Mouse (Mus musculus) heart, adult 2 months (tissue): ENCODE data around the gene Snph. TPM values are rescaled to one million over a fixed set of nuclear protein-coding genes. Genes with fewer than 3 reads are reported as not detected.

Experiments
- DNase-seq, 2 experiments: peaks; one replicate each; pipeline ENCODE4 v3.0.0; 2021
- H3K27ac ChIP-seq: fragments of 200-600 bp; 2 replicates; pipeline ENCODE4 v1.8.1; 2022
- H3K27me3 ChIP-seq: fragments of 200-500 bp; 2 replicates; pipeline ENCODE4 v1.6.1; 2012; ENCODE audit warnings: mild to moderate bottlenecking, low read length, inconsistent platforms, mixed read lengths; ENCODE audit not compliant: control insufficient read depth, insufficient read depth
- H3K36me3 ChIP-seq: fragments of 200-500 bp; 2 replicates; pipeline ENCODE4 v1.6.1; 2012; ENCODE audit warnings: low read length, inconsistent platforms; ENCODE audit not compliant: control insufficient read depth, insufficient read depth
- H3K4me1 ChIP-seq: fragments of 200-500 bp; 2 replicates; pipeline ENCODE4 v1.6.1; 2011; ENCODE audit warnings: low read length; ENCODE audit not compliant: control insufficient read depth, insufficient read depth
- H3K4me3 ChIP-seq: fragments of 200-600 bp; 2 replicates; pipeline ENCODE4 v1.8.1; 2022
- H3K79me2 ChIP-seq: fragments of 200-500 bp; replicated peaks from 2 replicates; pipeline ENCODE4 v1.6.1; 2012; ENCODE audit warnings: mild to moderate bottlenecking, inconsistent platforms, low read length, moderate library complexity, mixed read lengths; ENCODE audit not compliant: control insufficient read depth, insufficient read depth
- H3K9ac ChIP-seq: fragments of 200-500 bp; 2 replicates; pipeline ENCODE4 v1.6.1; 2012; ENCODE audit warnings: low read depth, mild to moderate bottlenecking, control low read depth, inconsistent platforms, low read length, mixed read lengths
- CTCF ChIP-seq: fragments of 200-600 bp; IDR thresholded peaks from 2 replicates; pipeline ENCODE4 v1.8.1; 2022; ENCODE audit warnings: antibody characterized with exemption, mild to moderate bottlenecking, moderate library complexity
- EP300 ChIP-seq: fragments of 200-500 bp; IDR thresholded peaks from 2 replicates; pipeline ENCODE4 v1.6.1; 2011; ENCODE audit warnings: low read depth, low read length, control low read depth; ENCODE audit not compliant: insufficient read depth
- POLR2A ChIP-seq: fragments of 200-500 bp; IDR thresholded peaks from 2 replicates; pipeline ENCODE4 v1.6.1; 2011; ENCODE audit warnings: mild to moderate bottlenecking, low read depth, low read length, control low read depth; ENCODE audit not compliant: insufficient read depth
- WGBS: fragments of 180-500 bp; shearing (Covaris S2); methylation state at CpG from one replicate; pipeline ENCODE4 v1.1.7; 2018; 5-methylcytosine and 5-hydroxymethylcytosine counted together
- intact Hi-C: fragments of 180-260 bp; cut with DNase I; formaldehyde crosslinking; loops from one replicate; pipeline ENCODE4 v1.15.1; 2025
- polyA plus RNA-seq: library from polyadenylated mRNA; depleted of rRNA; stranded (reverse); fragments of >200 nt; gene quantifications from 2 replicates; pipeline ENCODE4 v1.2.3, GENCODE M21; 2012
- total RNA-seq, 2 experiments: library from RNA; stranded (reverse); gene quantifications; 2 replicates each; pipeline ENCODE4 v1.2.3; 2021

Snph gene
- total and polyA plus RNA-seq, 3 experiments: 0.21 to 5.0 (median 4.3) TPM

GRCm38 (mm10) chr2:151652053-151652452 is 19.7 kb upstream of the Snph start:
- intact Hi-C loops: no loop called here

GRCm38 (mm10) chr2:151636015-151636402 is 3.6 kb upstream of the Snph start:
- no peak for DNase-seq
- Histone ChIP-seq H3K36me3 (no peaks in the 10 kb centered on the region), H3K9ac (no peak overlapping the region), H3K27me3 (peaks cover 8% of the 10 kb centered on the region), H3K4me3 (no peak overlapping the region), H3K27ac (no peak overlapping the region), H3K4me1 (no peaks in the 10 kb centered on the region), H3K79me2 (no peaks in the 10 kb centered on the region)
- WGBS: 62% methylated on average over 2 of the region's 2 CpGs
- intact Hi-C loops: no loop called here
- no peak for TF ChIP-seq EP300

More at GRCm38 (mm10) chr2:151652053-151652452, 19.7 kb upstream of the Snph start:
- WGBS: 46% methylated on average over 1 of the region's 1 CpGs
- Histone ChIP-seq H3K36me3 (no peaks in the 10 kb centered on the region), H3K4me3 (no peak overlapping the region), H3K27ac (no peak overlapping the region), H3K4me1 (no peaks in the 10 kb centered on the region), H3K9ac (no peak overlapping the region), H3K79me2 (no peaks in the 10 kb centered on the region), H3K27me3 (no peaks in the 10 kb centered on the region)
- no peak for DNase-seq
- TF ChIP-seq CTCF (no peak), EP300 (no peak), POLR2A (no peak)

GRCm38 (mm10) chr2:151635362-151636014 is 3.1 kb upstream of the Snph start:
- Histone ChIP-seq H3K27me3 (peaks cover 8% of the 10 kb centered on the region), H3K36me3 (no peaks in the 10 kb centered on the region), H3K4me3 (no peak overlapping the region), H3K4me1 (no peaks in the 10 kb centered on the region), H3K27ac (no peak overlapping the region), H3K79me2 (no peaks in the 10 kb centered on the region), H3K9ac (no peak overlapping the region)
- 52% methylated on average over 9 of the region's 9 CpGs for WGBS
- DNase-seq: no peak
- intact Hi-C loops: no loop called here
- TF ChIP-seq POLR2A: no peak
- TF ChIP-seq CTCF: no peak
- no peak for TF ChIP-seq EP300

GRCm38 (mm10) chr2:151634903-151635302 is 2.5 kb upstream of the Snph start:
- no peak overlapping the region for H3K27ac ChIP-seq
- no peak for TF ChIP-seq EP300
- no peak for TF ChIP-seq POLR2A
- TF ChIP-seq CTCF: no peak
- H3K4me1 ChIP-seq: no peaks in the 10 kb centered on the region
- H3K27me3 ChIP-seq: peaks cover 8% of the 10 kb centered on the region
- intact Hi-C loops: loop anchor here (5.0 kb wide), 1 partner anchor 143 kb away; the partner anchor contains the start of gene Nsfl1c
- H3K36me3 ChIP-seq: no peaks in the 10 kb centered on the region
- DNase-seq: no peak
- H3K4me3 ChIP-seq: no peak overlapping the region
- WGBS: 40% methylated on average over 2 of the region's 2 CpGs
- no peak overlapping the region for H3K9ac ChIP-seq
- H3K79me2 ChIP-seq: no peaks in the 10 kb centered on the region

GRCm38 (mm10) chr2:151632982-151633381 is 589 bp upstream of the Snph start:
- no peak for DNase-seq
- intact Hi-C loops: loop anchor here (5.0 kb wide), 1 partner anchor 141 kb away; the partner anchor contains the start of gene Nsfl1c
- peak overlapping the region; percentile 81; the same call in 1 of the 2 replicates for H3K4me3 ChIP-seq

GRCm38 (mm10) chr2:151631406-151632158 is 811 bp downstream of the Snph start:
- intact Hi-C loops: loop anchor here (2.0 to 5.0 kb wide), 2 partner anchors 55 to 139 kb away; partner anchors contain the start of gene Nsfl1c
- H3K9ac ChIP-seq: peak overlapping the region; percentile 10; the same call in 1 of the 2 replicates
- peak overlapping the region; percentile 57 for H3K27ac ChIP-seq

More at GRCm38 (mm10) chr2:151632982-151633381, 589 bp upstream of the Snph start:
- no peaks in the 10 kb centered on the region for H3K4me1 ChIP-seq
- no peaks in the 10 kb centered on the region for H3K79me2 ChIP-seq
- no peak overlapping the region for H3K27ac ChIP-seq
- WGBS: 60% methylated on average over 5 of the region's 5 CpGs
- H3K36me3 ChIP-seq: no peaks in the 10 kb centered on the region
- TF ChIP-seq POLR2A (no peak), CTCF (no peak), EP300 (no peak)
- H3K27me3 ChIP-seq: peaks cover 8% of the 10 kb centered on the region
- H3K9ac ChIP-seq: no peak overlapping the region

More at GRCm38 (mm10) chr2:151631406-151632158, 811 bp downstream of the Snph start:
- TF ChIP-seq EP300 (no peak), CTCF (no peak), POLR2A (no peak)
- H3K36me3 ChIP-seq: no peaks in the 10 kb centered on the region
- H3K27me3 ChIP-seq: peaks cover 8% of the 10 kb centered on the region
- H3K4me1 ChIP-seq: no peaks in the 10 kb centered on the region
- peak overlapping the region; percentile 81 for H3K4me3 ChIP-seq
- no peak for DNase-seq
- H3K79me2 ChIP-seq: no peaks in the 10 kb centered on the region
- WGBS: 10% methylated on average over 21 of the region's 22 CpGs
